Mouse (Mus musculus) bone marrow, adult 2 months (tissue): ENCODE results near the gene Eps8l3. TPM values are rescaled to one million over a fixed set of nuclear protein-coding genes. Genes with fewer than 3 reads are reported as not detected.
A peak's percentile ranks its signal among the peaks of the same experiment; 100 is the strongest.

Experiments used
- H3K27ac ChIP-seq: fragments of 200-500 bp; 2 replicates; pipeline ENCODE4 v1.5.1; 2012; ENCODE audit warnings: low read depth, mild to moderate bottlenecking, control low read depth, inconsistent platforms, low read length; ENCODE audit not compliant: control insufficient read depth, poor library complexity, insufficient read depth
- H3K4me1 ChIP-seq: fragments of 200-500 bp; 2 replicates; pipeline ENCODE4 v1.6.1; 2011; ENCODE audit warnings: low read length; ENCODE audit not compliant: control insufficient read depth, insufficient read depth
- H3K4me3 ChIP-seq: fragments of 200-500 bp; replicated peaks from 2 replicates; pipeline ENCODE3; 2011; ENCODE audit warnings: mild to moderate bottlenecking, low read depth, low read length, control low read depth; ENCODE audit not compliant: control insufficient read depth
- CTCF ChIP-seq: fragments of 200-500 bp; IDR thresholded peaks from 2 replicates; pipeline ENCODE4 v1.5.1; 2011; ENCODE audit warnings: low read length, control low read depth; ENCODE audit not compliant: control insufficient read depth, insufficient read depth
- POLR2A ChIP-seq: fragments of 200-500 bp; IDR thresholded peaks from 2 replicates; pipeline ENCODE4 v1.6.1; 2011; ENCODE audit warnings: low read depth, mild to moderate bottlenecking, control low read depth, low read length, borderline replicate concordance; ENCODE audit not compliant: control insufficient read depth
- WGBS: fragments of 180-500 bp; shearing (Covaris S2); methylation state at CpG from one replicate; pipeline ENCODE4 v1.1.7; 2018; 5-methylcytosine and 5-hydroxymethylcytosine counted together
- polyA plus RNA-seq: library from polyadenylated mRNA; stranded (reverse); fragments of >200 nt; gene quantifications from 2 replicates; pipeline ENCODE4 v1.2.4, GENCODE M21; 2011; ENCODE audit warnings: low replicate concordance; ENCODE audit not compliant: missing spikeins, insufficient read depth, insufficient read length

Eps8l3 gene
- polyA plus RNA-seq, 1 experiment: not detected

DNA sequence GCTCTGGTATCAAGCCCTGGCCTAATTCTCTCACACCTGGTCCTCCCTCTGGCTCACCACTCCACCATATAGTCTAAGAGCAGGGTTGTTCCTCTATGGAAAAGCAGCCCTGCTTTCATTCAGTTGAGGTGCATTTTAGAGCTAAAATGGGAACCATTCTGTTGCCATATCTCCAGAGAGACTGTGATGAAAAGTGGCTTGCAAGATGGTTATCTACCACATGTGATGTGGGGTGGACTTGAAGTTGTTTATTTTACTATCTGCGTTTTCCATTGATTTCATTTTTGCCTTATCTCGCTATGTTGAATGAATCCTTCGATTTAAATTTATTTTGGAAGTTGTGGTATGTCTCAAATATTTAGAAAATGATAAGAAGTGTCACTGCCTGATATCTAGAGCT, 30.2 kb upstream of the Eps8l3 start:
- Histone ChIP-seq H3K4me1 (peaks cover 14% of the 10 kb centered on the region), H3K4me3 (no peak overlapping the region), H3K27ac (peak overlapping the region; percentile 57; the same call in 1 of the 2 replicates)
- 50% methylated on average over 3 of the region's 3 CpGs for WGBS
- no peak for TF ChIP-seq POLR2A
- no peak for TF ChIP-seq CTCF

DNA sequence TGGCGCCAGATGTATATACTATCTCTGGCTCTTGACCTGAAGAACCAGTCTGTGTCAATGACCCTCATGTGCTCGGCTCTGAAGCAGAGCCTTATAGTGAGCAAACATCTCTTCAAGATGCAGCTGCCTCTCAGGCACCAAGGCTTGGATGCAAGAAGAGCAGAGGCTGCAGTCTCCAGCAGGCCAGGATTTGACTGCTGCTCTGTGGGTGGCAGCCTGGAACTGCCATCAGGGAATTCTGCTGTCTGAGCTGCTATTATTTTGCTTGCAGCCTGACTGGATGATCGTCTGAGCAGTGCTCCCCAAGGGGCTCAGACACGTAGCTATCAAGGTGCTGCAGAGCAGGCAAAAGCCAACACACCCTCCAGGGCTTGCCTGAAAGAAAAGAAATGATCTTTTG, 28.9 kb upstream of the Eps8l3 start:
- WGBS: 80% methylated on average over 4 of the region's 4 CpGs
- Histone ChIP-seq H3K27ac (no peak overlapping the region), H3K4me3 (no peak overlapping the region), H3K4me1 (peaks cover 14% of the 10 kb centered on the region)
- TF ChIP-seq POLR2A (no peak), CTCF (no peak)

DNA sequence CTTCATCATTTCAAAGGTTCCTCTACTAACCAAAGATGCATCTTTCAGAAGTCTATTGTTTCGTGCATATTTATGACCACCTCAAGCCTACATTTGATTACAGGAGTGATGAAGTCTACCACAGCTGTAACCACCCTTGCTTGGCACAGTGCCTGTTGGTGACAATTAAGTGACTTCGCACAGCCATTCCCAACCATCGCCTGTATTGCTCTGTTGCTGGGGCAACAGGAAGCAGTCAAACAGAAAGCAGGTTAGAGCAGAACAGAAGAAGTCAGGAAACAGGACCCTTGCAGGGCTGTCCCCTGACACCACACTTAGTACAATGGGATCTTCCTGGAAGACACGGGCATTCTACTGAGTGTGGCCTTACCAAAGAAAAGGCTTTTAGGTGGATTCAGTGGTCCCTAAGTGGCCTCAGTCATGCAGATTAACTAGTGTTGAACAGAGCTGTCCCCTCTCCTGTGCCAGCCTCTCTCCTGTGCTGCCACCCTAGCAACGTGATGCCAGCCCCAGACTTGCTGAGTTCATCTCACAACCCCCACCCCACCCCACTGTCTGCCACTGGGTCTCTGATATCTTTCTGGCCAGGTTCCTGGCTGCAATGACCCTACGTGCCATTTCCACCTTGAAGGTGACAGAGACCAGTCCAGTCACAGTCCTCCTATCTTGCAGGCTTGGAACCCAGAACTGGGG, 27.9 kb upstream of the Eps8l3 start:
- 13% methylated on average over 6 of the region's 6 CpGs for WGBS
- Histone ChIP-seq H3K27ac (peak overlapping the region; percentile 35; the same call in 1 of the 2 replicates), H3K4me3 (no peak overlapping the region), H3K4me1 (peaks cover 20% of the 10 kb centered on the region)
- no peak for TF ChIP-seq CTCF
- TF ChIP-seq POLR2A: no peak

DNA sequence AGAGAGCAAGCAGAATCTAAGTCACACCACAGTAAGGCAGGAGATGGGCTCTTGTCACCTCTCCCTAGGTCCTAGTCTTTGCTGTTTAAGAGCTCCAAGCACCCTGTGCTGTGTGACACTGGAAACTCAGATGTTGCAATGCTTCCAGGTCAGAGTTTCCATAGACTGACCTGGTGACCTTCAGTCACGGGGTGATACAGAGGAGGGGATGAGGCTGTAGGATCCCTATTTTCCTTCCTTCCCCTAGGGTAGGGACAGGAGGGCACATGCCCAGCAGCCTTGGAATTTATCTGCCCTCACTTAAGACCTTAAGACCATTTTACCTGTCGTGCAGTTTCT, 27.4 kb upstream of the Eps8l3 start:
- H3K4me3 ChIP-seq: no peak overlapping the region
- H3K4me1 ChIP-seq: peaks cover 20% of the 10 kb centered on the region
- 30% methylated on average over 2 of the region's 2 CpGs for WGBS
- no peak for TF ChIP-seq POLR2A
- no peak for TF ChIP-seq CTCF
- 0 out of 2 replicates have a peak overlapping the region, but pooled peaks have one; percentile 35 for H3K27ac ChIP-seq

DNA sequence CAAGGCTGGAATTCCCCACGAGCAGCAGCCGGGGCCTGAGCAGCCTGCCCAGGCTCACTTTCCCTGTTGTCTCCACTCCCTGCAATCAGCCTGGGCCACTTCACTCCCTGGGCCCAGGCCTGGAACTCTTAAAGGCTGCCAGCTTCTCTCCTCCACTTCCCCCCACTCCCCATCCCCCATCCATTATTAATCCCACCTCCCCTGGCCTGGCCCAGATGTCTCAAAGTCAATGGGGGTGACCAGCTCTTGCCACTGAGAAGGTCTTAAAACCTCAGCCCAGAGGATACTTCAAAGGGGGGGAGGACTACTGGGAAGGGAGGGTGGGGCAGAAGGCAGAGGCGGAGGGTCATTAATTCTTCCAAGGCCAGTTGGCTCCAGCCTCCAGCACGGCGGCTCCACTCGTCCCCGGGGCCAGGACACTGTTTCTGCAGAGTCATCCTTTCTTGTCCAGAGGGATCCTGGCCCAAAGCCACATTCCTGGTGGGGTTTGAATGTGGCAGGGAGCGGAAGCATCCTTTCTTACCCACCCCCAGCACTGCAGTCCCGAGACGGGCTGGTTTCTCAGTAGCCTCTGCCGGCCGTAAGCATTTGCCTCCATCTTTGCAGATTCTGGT, 26.5 kb upstream of the Eps8l3 start:
- Histone ChIP-seq H3K27ac (peak overlapping the region; percentile 22), H3K4me3 (no peak overlapping the region), H3K4me1 (peaks cover 20% of the 10 kb centered on the region)
- WGBS: 83% methylated on average over 12 of the region's 12 CpGs
- no peak for TF ChIP-seq POLR2A
- no peak for TF ChIP-seq CTCF

DNA sequence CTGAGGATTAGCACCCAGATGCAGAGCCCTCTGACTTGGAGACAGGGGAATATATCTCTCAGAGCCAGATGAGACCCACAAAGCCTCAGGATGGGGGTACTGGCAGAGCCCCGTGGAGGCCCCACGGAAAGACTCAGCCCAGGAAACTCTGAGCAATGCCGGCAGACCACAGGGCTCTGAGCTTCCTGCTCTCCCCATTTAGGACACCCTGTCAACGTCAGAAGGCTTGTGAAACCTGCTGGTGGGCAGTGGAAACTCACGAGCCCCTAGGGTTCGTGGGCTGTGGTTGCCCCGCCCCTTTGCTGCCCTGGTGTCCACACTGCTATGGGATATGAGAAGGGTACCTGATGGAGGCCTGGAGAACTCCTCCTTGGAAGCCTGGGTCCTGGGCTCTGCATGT, 24.2 kb upstream of the Eps8l3 start:
- WGBS: 4% methylated on average over 7 of the region's 7 CpGs
- Histone ChIP-seq H3K4me1 (peaks cover 16% of the 10 kb centered on the region), H3K4me3 (no peak overlapping the region), H3K27ac (peak overlapping the region; percentile 87)
- TF ChIP-seq CTCF (no peak), POLR2A (no peak)

DNA sequence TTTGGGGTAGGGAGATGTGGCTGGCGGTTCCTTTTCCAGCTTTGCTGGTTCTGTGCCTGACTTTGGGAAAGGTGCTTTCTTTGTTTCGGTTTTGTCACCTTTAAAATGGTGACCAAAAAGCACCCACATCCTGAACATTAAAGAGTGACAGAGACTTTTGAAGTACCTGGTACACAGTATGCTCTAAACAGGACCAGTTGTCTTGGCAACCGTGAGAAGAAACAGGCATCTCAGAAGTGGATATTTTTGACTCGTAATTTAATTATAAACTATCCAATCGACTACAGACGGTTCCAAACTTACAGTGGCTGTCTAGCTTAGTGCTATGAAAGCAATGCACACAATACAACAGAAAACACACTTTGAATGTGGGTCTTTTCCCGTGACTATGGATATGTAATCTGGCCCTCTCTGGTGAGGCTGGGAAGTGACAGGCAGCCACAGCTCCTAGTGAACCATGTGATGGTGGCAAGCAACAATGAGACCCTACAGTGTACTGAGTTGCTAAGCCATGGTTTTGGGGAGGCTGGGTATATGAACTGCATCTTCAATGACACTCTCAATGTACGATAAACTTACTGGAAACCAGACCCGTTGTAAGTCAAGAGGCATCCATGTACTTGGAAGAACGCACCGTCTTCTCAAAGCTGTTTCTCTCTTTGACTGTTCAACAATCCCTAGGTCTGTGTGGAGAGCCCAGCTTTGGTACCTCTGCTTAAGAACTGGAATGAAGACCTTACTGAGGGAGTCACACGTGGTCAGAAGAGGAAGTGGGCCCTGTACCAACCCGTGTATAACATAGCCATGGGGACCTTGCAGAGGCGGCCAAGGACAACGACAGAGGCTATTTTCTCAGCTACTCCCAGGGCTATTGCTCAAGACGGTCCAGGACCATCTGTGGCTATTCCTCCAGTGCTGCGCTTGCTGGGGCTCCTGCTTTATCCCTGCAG, 23.5 kb upstream of the Eps8l3 start:
- Histone ChIP-seq H3K4me1 (peaks cover 16% of the 10 kb centered on the region), H3K27ac (peak overlapping the region; percentile 87), H3K4me3 (no peak overlapping the region)
- WGBS: 47% methylated on average over 17 of the region's 17 CpGs
- no peak for TF ChIP-seq CTCF
- no peak for TF ChIP-seq POLR2A

DNA sequence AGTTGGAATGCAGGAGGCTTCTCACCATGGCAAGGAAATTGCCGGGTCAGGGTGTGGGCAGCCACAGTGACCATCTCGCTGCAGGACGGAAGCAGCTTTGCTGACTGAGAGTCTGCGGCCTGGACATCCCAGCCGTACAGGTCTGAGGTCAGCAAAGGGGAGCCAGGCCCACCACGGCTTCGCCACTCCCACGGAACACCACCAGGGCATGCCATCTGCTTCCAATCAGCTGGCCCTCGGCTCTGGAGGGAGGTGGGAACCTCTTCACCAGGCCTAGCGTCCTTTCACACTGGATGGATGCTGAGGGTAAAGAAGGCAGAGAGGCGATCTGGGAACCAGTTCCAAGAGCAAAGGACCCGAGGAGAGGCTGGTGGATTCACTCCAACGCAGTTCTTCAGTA, 21.7 kb upstream of the Eps8l3 start:
- Histone ChIP-seq H3K4me1 (peaks cover 9% of the 10 kb centered on the region), H3K27ac (no peak overlapping the region), H3K4me3 (no peak overlapping the region)
- no peak for TF ChIP-seq POLR2A
- no peak for TF ChIP-seq CTCF
- WGBS: 88% methylated on average over 13 of the region's 13 CpGs
